Mouse (Mus musculus): ENCODE results near the gene Hnrnpa0. TPM values are rescaled to one million over a fixed set of nuclear protein-coding genes. Genes with fewer than 3 reads are reported as not detected.

Gene Hnrnpa0
- polyA plus RNA-seq, 1 experiment from 2014 or later, result 72.5 TPM

DNA sequence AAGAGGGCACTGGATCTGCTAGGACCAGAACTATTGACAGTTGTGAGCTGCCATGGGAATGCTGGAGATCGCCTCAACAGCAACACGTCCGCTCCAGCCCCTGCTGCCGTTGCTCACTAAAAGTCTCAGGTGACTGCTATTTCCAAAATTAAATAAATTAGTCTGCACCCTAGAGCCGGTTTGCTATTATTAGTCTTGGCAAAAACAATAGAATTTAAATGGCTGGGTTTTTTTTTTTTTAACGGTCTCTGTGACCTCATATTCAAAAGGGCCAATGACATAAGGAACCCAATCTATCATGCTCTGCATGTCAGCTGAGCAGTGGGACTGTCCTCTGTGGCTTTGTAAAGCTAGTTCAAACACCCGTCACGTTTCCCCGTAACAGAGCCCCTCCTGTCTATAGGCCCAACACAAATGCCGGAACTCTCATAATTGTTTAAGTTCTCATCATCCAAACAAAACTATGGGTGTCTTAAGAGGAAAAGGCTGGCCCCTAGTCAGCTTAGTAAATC, 5.5 kb downstream of the Hnrnpa0 start:
- Histone ChIP-seq H3K27me3 (ENCODE audit: control insufficient read depth, insufficient read depth, low read length) (no peaks in the 10 kb centered on the region), H3K9ac (replicated peaks; ENCODE audit: low read length) (no peak overlapping the region), H3K4me2 (ENCODE audit: low read length) (no peak overlapping the region), H3K4me3 (replicated peaks; ENCODE audit: low read depth, low read length) (no peak overlapping the region), H3K36me3 (ENCODE audit: control insufficient read depth, insufficient read depth, low read length) (peaks cover 10% of the 10 kb centered on the region; the same call in 1 of the 2 replicates), H3K27ac (replicated peaks; ENCODE audit: low read depth, low read length) (no peak overlapping the region), H3K9me3 (ENCODE audit: control insufficient read depth, low read length) (no peaks in the 10 kb centered on the region), H3K4me1 (ENCODE audit: control insufficient read depth, insufficient read depth, low read length) (peaks cover 16% of the 10 kb centered on the region)
- 60% methylated on average over 10 of the region's 10 CpGs for WGBS
- DNase-seq (no peak), ATAC-seq (ENCODE audit: low FRiP score, low TSS enrichment) (no peak)

DNA sequence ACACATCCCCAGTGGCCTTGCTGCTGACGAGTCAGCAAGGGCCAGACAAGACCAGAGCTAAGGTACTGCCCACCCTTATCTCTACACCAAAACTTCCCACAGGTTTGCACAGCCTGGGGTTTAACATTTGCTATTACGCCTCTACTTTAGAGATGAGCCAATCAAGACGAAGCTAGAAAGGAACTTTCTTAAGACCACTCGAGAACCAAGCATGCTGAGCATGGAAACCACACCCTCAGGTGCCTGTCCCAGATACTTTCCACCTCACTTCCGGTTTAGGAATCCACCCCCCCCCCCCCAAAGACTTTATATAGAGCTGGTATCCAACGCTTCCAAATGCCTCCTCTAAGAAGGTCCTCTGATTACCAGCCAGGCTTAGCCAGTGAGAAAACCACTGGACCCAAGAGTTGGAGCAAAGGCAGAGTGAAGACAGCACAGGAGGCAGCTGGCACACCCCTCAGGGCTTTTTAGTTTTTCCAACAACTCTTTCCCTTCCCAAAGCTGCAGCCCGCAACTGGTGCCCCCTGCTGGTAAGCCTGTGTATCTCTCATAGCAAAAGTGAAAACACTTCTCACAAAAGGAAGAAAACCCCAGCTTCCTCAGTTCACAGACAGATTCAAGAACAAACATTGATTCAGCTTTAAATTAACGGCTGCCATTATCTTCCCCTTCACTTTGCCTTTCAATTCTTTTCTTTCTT, 10.9 kb downstream of the Hnrnpa0 start:
- Histone ChIP-seq H3K4me1 (ENCODE audit: control insufficient read depth, insufficient read depth, low read length) (peaks cover 5% of the 10 kb centered on the region), H3K27me3 (ENCODE audit: control insufficient read depth, insufficient read depth, low read length) (no peaks in the 10 kb centered on the region), H3K9me3 (ENCODE audit: control insufficient read depth, low read length) (no peaks in the 10 kb centered on the region), H3K9ac (replicated peaks; ENCODE audit: low read length) (no peak overlapping the region), H3K4me3 (replicated peaks; ENCODE audit: low read depth, low read length) (no peak overlapping the region), H3K36me3 (ENCODE audit: control insufficient read depth, insufficient read depth, low read length) (no peaks in the 10 kb centered on the region), H3K27ac (replicated peaks; ENCODE audit: low read depth, low read length) (no peak overlapping the region), H3K4me2 (ENCODE audit: low read length) (no peak overlapping the region)
- 69% methylated on average over 8 of the region's 8 CpGs for WGBS
- DNase-seq (peak; percentile 52), ATAC-seq (ENCODE audit: low FRiP score, low TSS enrichment) (no peak)

DNA sequence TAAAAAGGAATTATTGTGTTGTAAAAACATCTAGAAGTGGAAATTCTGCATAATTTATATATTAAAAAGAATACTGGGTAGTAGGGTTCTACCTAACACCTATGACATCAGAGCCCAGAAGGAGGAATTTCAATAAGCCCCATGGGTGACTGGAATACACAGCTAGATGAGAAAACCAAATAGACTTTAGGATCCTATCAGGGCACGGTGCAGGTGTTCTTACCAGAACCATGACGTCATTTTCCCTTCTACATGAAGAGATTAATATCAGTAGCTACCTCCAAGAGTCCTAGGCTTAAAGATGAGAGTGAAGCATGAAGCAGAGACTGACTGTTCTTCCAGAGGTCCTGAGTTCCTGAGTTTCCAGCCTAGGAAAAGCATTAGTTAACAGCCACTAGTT, 11.6 kb downstream of the Hnrnpa0 start:
- DNase-seq, result no peak
- 88% methylated on average over 2 of the region's 2 CpGs for WGBS
- H3K4me1 ChIP-seq (ENCODE audit: control insufficient read depth, insufficient read depth, low read length), result peaks cover 12% of the 10 kb centered on the region

DNA sequence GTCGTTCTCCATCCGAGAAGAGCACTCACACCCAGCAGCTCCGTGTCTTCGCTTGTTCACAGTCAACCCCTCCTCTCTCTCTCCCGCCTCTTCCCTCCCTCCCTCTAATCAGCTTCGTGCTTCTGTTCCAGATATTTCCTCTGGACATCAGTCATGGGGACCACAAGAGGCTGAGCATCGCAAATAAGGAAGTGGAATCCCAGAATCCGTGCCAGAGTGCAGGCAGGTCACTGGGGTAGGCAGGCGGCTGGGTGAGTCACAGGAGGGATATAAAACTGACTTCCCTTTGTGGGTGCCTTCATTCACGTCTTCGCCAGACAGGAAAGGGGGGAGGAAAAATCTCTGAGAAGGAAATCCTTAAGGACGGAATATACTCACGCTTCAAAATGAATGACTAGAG, 13.1 kb downstream of the Hnrnpa0 start:
- Histone ChIP-seq H3K4me2 (ENCODE audit: low read length) (no peak overlapping the region), H3K27ac (replicated peaks; ENCODE audit: low read depth, low read length) (no peak overlapping the region), H3K9me3 (ENCODE audit: control insufficient read depth, low read length) (no peaks in the 10 kb centered on the region), H3K4me3 (replicated peaks; ENCODE audit: low read depth, low read length) (no peak overlapping the region), H3K9ac (replicated peaks; ENCODE audit: low read length) (no peak overlapping the region), H3K4me1 (ENCODE audit: control insufficient read depth, insufficient read depth, low read length) (peaks cover 18% of the 10 kb centered on the region), H3K27me3 (ENCODE audit: control insufficient read depth, insufficient read depth, low read length) (no peaks in the 10 kb centered on the region), H3K36me3 (ENCODE audit: control insufficient read depth, insufficient read depth, low read length) (no peaks in the 10 kb centered on the region)
- ATAC-seq (ENCODE audit: low FRiP score, low TSS enrichment) (no peak), DNase-seq (no peak)
- WGBS, result 78% methylated on average over 13 of the region's 13 CpGs

More for the DNA sequence above, 11.6 kb downstream of the Hnrnpa0 start:
- no peak overlapping the region for H3K9ac ChIP-seq (replicated peaks; ENCODE audit: low read length)
- H3K9me3 ChIP-seq (ENCODE audit: control insufficient read depth, low read length), result no peaks in the 10 kb centered on the region
- H3K27ac ChIP-seq (replicated peaks; ENCODE audit: low read depth, low read length), result no peak overlapping the region
- no peaks in the 10 kb centered on the region for H3K27me3 ChIP-seq (ENCODE audit: control insufficient read depth, insufficient read depth, low read length)
- no peak overlapping the region for H3K4me2 ChIP-seq (ENCODE audit: low read length)
- H3K36me3 ChIP-seq (ENCODE audit: control insufficient read depth, insufficient read depth, low read length), result no peaks in the 10 kb centered on the region
- no peak for ATAC-seq (ENCODE audit: low FRiP score, low TSS enrichment)
- H3K4me3 ChIP-seq (replicated peaks; ENCODE audit: low read depth, low read length), result no peak overlapping the region

DNA sequence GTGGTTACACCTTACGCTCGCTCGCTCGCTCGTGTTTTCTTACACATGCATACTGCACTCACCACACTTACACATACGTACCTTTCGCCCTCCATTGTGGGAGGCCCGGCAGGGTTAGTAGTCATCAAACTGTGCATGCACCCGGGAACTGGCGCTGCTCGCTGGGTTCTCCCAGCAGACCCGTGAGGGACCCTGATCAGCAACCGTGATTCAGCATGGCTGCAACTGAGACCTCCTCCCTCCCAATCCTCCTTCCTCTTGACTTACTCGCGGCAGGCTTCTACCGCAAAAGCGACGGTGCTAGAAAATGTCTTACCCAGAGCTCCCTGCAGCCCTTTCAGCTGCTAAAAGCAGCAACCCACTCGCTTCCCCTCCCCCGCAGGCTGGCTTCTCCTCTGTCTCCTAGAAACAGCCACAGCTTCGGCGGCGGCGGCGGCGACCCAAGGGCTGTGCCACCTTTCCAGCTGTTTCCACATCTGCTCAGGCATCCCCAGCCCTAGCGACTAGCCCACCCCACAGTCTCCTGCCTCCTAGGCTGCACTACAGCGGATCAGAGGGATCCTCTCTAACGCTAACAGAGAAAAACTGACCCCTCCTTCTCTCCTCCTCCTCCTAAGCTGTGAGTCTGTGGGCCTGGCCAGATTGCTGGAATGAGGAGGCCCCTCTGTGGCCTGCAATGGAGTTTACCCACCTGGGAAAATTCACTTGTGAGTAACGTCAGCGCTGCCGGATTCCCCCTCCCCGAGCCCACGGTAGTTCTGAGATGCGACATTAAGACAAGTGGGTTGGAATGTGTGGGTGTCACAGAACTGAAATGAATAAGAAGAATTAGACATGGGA, 15.1 kb downstream of the Hnrnpa0 start, which contains the start of gene Klhl3:
TSS of gene Klhl3 (minus strand) at position 532 of the 840 bp plus-strand sequence.
- Histone ChIP-seq H3K4me2 (ENCODE audit: low read length) (peak within 1 kb of the TSS; percentile 70), H3K9ac (replicated peaks; ENCODE audit: low read length) (peak within 1 kb of the TSS; percentile 81), H3K4me1 (ENCODE audit: control insufficient read depth, insufficient read depth, low read length) (peaks cover 18% of the 10 kb centered on the region), H3K27me3 (ENCODE audit: control insufficient read depth, insufficient read depth, low read length) (no peaks in the 10 kb centered on the region), H3K9me3 (ENCODE audit: control insufficient read depth, low read length) (no peaks in the 10 kb centered on the region), H3K36me3 (ENCODE audit: control insufficient read depth, insufficient read depth, low read length) (no peaks in the 10 kb centered on the region), H3K27ac (replicated peaks; ENCODE audit: low read depth, low read length) (peak within 1 kb of the TSS; percentile 93), H3K4me3 (replicated peaks; ENCODE audit: low read depth, low read length) (peak within 1 kb of the TSS; percentile 53)
- peak; percentile 85 for DNase-seq
- ATAC-seq (ENCODE audit: low FRiP score, low TSS enrichment), result peak; percentile 88
- WGBS, result under 1% methylated on average over 35 of the region's 35 CpGs

DNA sequence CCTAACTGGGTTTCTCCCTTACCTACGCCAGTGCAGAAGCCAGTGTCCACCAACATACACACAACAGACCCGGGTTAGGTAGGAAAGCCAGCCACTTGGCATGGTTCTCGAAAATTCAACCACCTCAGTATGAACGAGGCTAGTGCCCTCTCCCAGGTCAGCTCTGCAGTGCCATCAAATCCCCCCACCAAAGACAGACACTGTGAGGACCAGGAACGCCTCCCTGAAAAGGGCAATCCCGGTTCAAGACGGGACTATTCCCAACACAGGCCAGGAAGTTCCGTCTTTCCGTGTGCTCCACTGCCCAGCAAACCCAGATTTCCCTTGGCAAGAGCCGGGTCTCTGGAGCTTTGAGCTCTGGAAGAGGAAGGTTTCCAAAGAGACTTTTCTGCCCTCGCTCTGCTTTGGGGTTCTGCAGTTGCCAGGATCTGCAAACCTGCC, 15.7 kb downstream of the Hnrnpa0 start:
- ATAC-seq (ENCODE audit: low FRiP score, low TSS enrichment) (no peak), DNase-seq (no peak)
- peak overlapping the region; percentile 70 for H3K4me2 ChIP-seq (ENCODE audit: low read length)
- H3K27ac ChIP-seq (replicated peaks; ENCODE audit: low read depth, low read length), result peak overlapping the region; percentile 93
- peak overlapping the region; percentile 81 for H3K9ac ChIP-seq (replicated peaks; ENCODE audit: low read length)
- H3K4me3 ChIP-seq (replicated peaks; ENCODE audit: low read depth, low read length), result peak overlapping the region; percentile 53
- H3K36me3 ChIP-seq (ENCODE audit: control insufficient read depth, insufficient read depth, low read length), result no peaks in the 10 kb centered on the region
- H3K27me3 ChIP-seq (ENCODE audit: control insufficient read depth, insufficient read depth, low read length), result no peaks in the 10 kb centered on the region
- 17% methylated on average over 11 of the region's 11 CpGs for WGBS
- peaks cover 18% of the 10 kb centered on the region for H3K4me1 ChIP-seq (ENCODE audit: control insufficient read depth, insufficient read depth, low read length)
- no peaks in the 10 kb centered on the region for H3K9me3 ChIP-seq (ENCODE audit: control insufficient read depth, low read length)

DNA sequence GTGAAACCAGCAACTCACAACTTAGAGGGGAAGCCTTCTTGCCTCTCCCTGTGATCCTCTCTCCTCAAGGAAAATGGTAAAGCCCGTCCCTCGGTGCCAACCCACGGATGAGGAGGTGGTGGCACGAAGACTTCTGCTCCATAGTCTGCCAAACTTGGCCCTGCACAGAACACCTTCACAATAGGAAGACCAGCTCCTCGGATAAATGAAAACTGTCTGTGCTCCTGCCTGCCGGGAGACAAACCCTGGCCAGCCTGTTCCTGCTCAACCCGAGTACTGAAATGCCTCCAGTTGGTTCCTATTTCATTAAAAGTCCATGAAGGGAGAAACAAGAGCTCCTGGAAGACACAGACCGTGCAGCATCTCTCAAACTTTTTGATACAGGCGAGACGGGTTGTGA, 16.2 kb downstream of the Hnrnpa0 start:
- no peaks in the 10 kb centered on the region for H3K36me3 ChIP-seq (ENCODE audit: control insufficient read depth, insufficient read depth, low read length)
- H3K27me3 ChIP-seq (ENCODE audit: control insufficient read depth, insufficient read depth, low read length), result no peaks in the 10 kb centered on the region
- H3K27ac ChIP-seq (replicated peaks; ENCODE audit: low read depth, low read length), result peak overlapping the region; percentile 93; the same call in 1 of the 2 replicates
- peak overlapping the region; percentile 53 for H3K4me3 ChIP-seq (replicated peaks; ENCODE audit: low read depth, low read length)
- peak; percentile 24 for DNase-seq
- no peak for ATAC-seq (ENCODE audit: low FRiP score, low TSS enrichment)
- WGBS, result 75% methylated on average over 10 of the region's 10 CpGs
- H3K4me1 ChIP-seq (ENCODE audit: control insufficient read depth, insufficient read depth, low read length), result peaks cover 18% of the 10 kb centered on the region
- peak overlapping the region; percentile 81 for H3K9ac ChIP-seq (replicated peaks; ENCODE audit: low read length)
- H3K9me3 ChIP-seq (ENCODE audit: control insufficient read depth, low read length), result no peaks in the 10 kb centered on the region
- H3K4me2 ChIP-seq (ENCODE audit: low read length), result peak overlapping the region; percentile 70

DNA sequence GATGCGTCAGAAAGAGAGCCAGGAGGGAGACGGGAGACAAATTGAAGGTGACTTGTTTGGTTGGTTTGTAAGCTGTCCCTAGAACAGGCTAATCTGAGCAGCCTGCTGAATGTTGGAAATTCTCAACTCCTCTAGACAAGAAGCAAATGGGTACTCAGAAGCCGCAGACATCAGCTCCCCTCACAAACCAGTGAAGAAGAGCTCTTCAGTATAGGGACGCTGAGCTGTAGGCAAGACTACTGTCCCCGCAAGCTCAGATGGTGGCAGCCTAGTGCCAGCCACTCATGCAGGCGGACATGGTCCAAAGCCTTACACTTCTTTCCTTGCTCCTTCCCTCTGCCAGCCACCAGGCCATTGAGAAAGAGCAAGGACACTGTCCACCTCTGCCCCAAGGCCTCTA, 17.1 kb downstream of the Hnrnpa0 start:
- H3K36me3 ChIP-seq (ENCODE audit: control insufficient read depth, insufficient read depth, low read length), result no peaks in the 10 kb centered on the region
- no peaks in the 10 kb centered on the region for H3K9me3 ChIP-seq (ENCODE audit: control insufficient read depth, low read length)
- peaks cover 18% of the 10 kb centered on the region for H3K4me1 ChIP-seq (ENCODE audit: control insufficient read depth, insufficient read depth, low read length)
- ATAC-seq (ENCODE audit: low FRiP score, low TSS enrichment) (no peak), DNase-seq (no peak)
- WGBS, result 95% methylated on average over 6 of the region's 6 CpGs
- no peak overlapping the region for H3K27ac ChIP-seq (replicated peaks; ENCODE audit: low read depth, low read length)
- no peak overlapping the region for H3K4me3 ChIP-seq (replicated peaks; ENCODE audit: low read depth, low read length)
- H3K27me3 ChIP-seq (ENCODE audit: control insufficient read depth, insufficient read depth, low read length), result no peaks in the 10 kb centered on the region
- no peak overlapping the region for H3K9ac ChIP-seq (replicated peaks; ENCODE audit: low read length)
- peak overlapping the region; percentile 70; the same call in 1 of the 2 replicates for H3K4me2 ChIP-seq (ENCODE audit: low read length)
